Mouse (Mus musculus): ENCODE data around the gene Clec4g.

DNA sequence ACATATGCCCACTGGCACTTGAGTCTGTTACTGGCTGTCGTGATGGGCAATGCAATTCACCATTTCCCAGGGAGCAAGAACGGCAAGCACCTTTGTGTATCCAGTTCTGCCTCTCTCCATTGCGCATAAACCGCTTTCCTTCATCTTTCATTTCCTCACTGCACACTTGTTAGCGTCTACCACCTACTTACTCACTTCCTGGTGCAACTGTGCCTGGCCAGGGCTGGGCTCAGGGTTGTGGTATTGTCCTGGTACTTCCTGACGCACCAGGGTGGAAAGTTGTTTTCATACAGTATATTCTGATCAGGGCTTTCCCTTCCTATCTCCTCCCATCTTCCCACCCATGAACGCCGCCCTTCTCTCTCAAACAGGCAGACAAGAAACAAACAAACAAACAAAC lies 59.6 kb downstream of the Clec4g start:
- TF ChIP-seq POLR2A (IDR thresholded peaks at IDR 0.05; ENCODE audit: low read depth, low read length) (no peak), CTCF (conservative IDR thresholded peaks at IDR 0.05; ENCODE audit: insufficient read depth, insufficient read length, low read depth, low read length) (no peak)
